22 mouse cellular contexts compared by ENCODE assay signal in genomic region chr2:54938075-54938474, GRCm38 (mm10).
A peak's percentile ranks its signal among the peaks of the same experiment; 100 is the strongest.
DNase-seq lines count a peak whose midpoint lies in the region; ATAC-seq and TF ChIP-seq lines count a peak whose summit lies in the region.
"Had no signal": no experiment of that assay in that cellular context is flagged by ENCODE, and none has a peak within 500 bp of the region (broad histone marks: within the 10 kb centered on the region; RNA-seq: fewer than 3 reads in every experiment).

No protein-coding gene starts in this region.

- no peak for TF ChIP-seq EP300 in ES-Bruce4 (IDR thresholded peaks at IDR 0.05; ENCODE audit: insufficient read depth, low read depth, low read length)
- TF ChIP-seq EP300 in liver, postnatal 0 days (IDR thresholded peaks at IDR 0.05; ENCODE audit: low read depth), result no peak

- peak; percentile 11 for DNase-seq in R1 (ENCODE audit: low read depth, low spot score)
- peak; percentile 5 for DNase-seq in brain, embryonic 14.5 days (ENCODE audit: low read depth)
- DNase-seq in yolk sac, embryonic 10.5 days (ENCODE audit: low spot score), result no peak
- DNase-seq in liver, postnatal 0 days, result no peak
- DNase-seq: adrenal gland, adult 2 months; adrenal gland, postnatal 14 days; B cell, adult 2 months; cerebellum, adult 18-20 months; cerebellum, adult 9-10 months; gastrocnemius, postnatal 10 days; gastrocnemius, postnatal 36 days; heart, adult 2 months had no signal

- H3K4me3 ChIP-seq in ES-Bruce4 (ENCODE audit: low read depth, low read length), result no peak overlapping the region
- no peak overlapping the region for H3K4me3 ChIP-seq in intestine, postnatal 0 days (ENCODE audit: low read depth, low read length)
- no peak overlapping the region for H3K4me3 ChIP-seq in heart, embryonic 11.5 days (ENCODE audit: low read depth, low read length)
- no peak overlapping the region for H3K4me3 ChIP-seq in liver, postnatal 0 days (ENCODE audit: low read depth, low read length)
- H3K4me3 ChIP-seq: forebrain, embryonic 10.5 days; forebrain, embryonic 13.5 days; heart, adult 2 months; heart, embryonic 10.5 days; hindbrain, embryonic 12.5 days; hindbrain, embryonic 15.5 days had no signal

- no peaks in the 10 kb centered on the region for H3K36me3 ChIP-seq in ES-Bruce4 (ENCODE audit: control insufficient read depth, insufficient read depth, low read length, poor library complexity, severe bottlenecking)
- no peaks in the 10 kb centered on the region for H3K36me3 ChIP-seq in intestine, postnatal 0 days (ENCODE audit: control insufficient read depth, insufficient read depth)
- no peaks in the 10 kb centered on the region for H3K36me3 ChIP-seq in heart, embryonic 11.5 days (ENCODE audit: control insufficient read depth, insufficient read depth, low read length)
- no peaks in the 10 kb centered on the region for H3K36me3 ChIP-seq in liver, postnatal 0 days (replicated peaks; ENCODE audit: insufficient read depth, low read length)
- H3K36me3 ChIP-seq: forebrain, embryonic 10.5 days; heart, embryonic 10.5 days; hindbrain, embryonic 12.5 days; hindbrain, embryonic 15.5 days had no signal

- no peaks in the 10 kb centered on the region for H3K27me3 ChIP-seq in ES-Bruce4 (ENCODE audit: control insufficient read depth, insufficient read depth, low read length, poor library complexity, severe bottlenecking)
- H3K27me3 ChIP-seq in intestine, postnatal 0 days (replicated peaks; ENCODE audit: control insufficient read depth, insufficient read depth, low read length), result no peaks in the 10 kb centered on the region
- no peaks in the 10 kb centered on the region for H3K27me3 ChIP-seq in heart, embryonic 11.5 days (ENCODE audit: control insufficient read depth, insufficient read depth, low read length)
- no peaks in the 10 kb centered on the region for H3K27me3 ChIP-seq in liver, postnatal 0 days (ENCODE audit: insufficient read depth, low read length)
- H3K27me3 ChIP-seq: CH12.LX; forebrain, embryonic 13.5 days; hindbrain, embryonic 12.5 days; hindbrain, embryonic 15.5 days had no signal

- no peak overlapping the region for H3K9ac ChIP-seq in ES-Bruce4 (ENCODE audit: low read depth, poor library complexity, severe bottlenecking)
- H3K9ac ChIP-seq in intestine, postnatal 0 days (ENCODE audit: low read depth, low read length), result no peak overlapping the region
- no peak overlapping the region for H3K9ac ChIP-seq in heart, embryonic 11.5 days (ENCODE audit: low read depth, low read length)
- H3K9ac ChIP-seq in liver, postnatal 0 days (replicated peaks), result no peak overlapping the region
- H3K9ac ChIP-seq: forebrain, embryonic 13.5 days; hindbrain, embryonic 12.5 days; hindbrain, embryonic 15.5 days had no signal

- H3K4me1 ChIP-seq in ES-Bruce4 (ENCODE audit: control insufficient read depth, insufficient read depth, low read length), result no peaks in the 10 kb centered on the region
- no peaks in the 10 kb centered on the region for H3K4me1 ChIP-seq in intestine, postnatal 0 days (replicated peaks; ENCODE audit: control insufficient read depth, insufficient read depth, low read length)
- no peaks in the 10 kb centered on the region for H3K4me1 ChIP-seq in heart, embryonic 11.5 days (ENCODE audit: control insufficient read depth, insufficient read depth, low read length)
- H3K4me1 ChIP-seq in liver, postnatal 0 days (ENCODE audit: insufficient read depth), result no peaks in the 10 kb centered on the region
- H3K4me1 ChIP-seq: forebrain, embryonic 10.5 days; forebrain, embryonic 13.5 days; heart, embryonic 10.5 days; hindbrain, embryonic 12.5 days; hindbrain, embryonic 15.5 days had no signal

- no peak for TF ChIP-seq POLR2A in ES-Bruce4 (IDR thresholded peaks at IDR 0.05; ENCODE audit: insufficient read depth, low read length)
- TF ChIP-seq POLR2A in brain, embryonic 14.5 days (IDR thresholded peaks at IDR 0.05; ENCODE audit: borderline replicate concordance, extremely low read depth, insufficient read depth, insufficient read length, poor library complexity, severe bottlenecking), result no peak

- TF ChIP-seq CTCF in ES-Bruce4 (IDR thresholded peaks at IDR 0.05; ENCODE audit: low read depth, low read length), result no peak
- TF ChIP-seq CTCF in brain, embryonic 14.5 days (IDR thresholded peaks at IDR 0.05; ENCODE audit: borderline replicate concordance, extremely low read depth, insufficient read depth, insufficient read length), result no peak
- TF ChIP-seq CTCF in intestine, postnatal 0 days (IDR thresholded peaks at IDR 0.05; ENCODE audit: low read depth), result no peak
- no peak for TF ChIP-seq CTCF in liver, postnatal 0 days (IDR thresholded peaks at IDR 0.05; ENCODE audit: low read depth)

- peak overlapping the region; percentile 51 for H3K27ac ChIP-seq in ES-Bruce4 (ENCODE audit: insufficient read depth, low read length)
- H3K27ac ChIP-seq in intestine, postnatal 0 days (ENCODE audit: low read depth, low read length), result no peak overlapping the region
- H3K27ac ChIP-seq in heart, embryonic 11.5 days (ENCODE audit: low read depth, low read length), result no peak overlapping the region
- no peak overlapping the region for H3K27ac ChIP-seq in liver, postnatal 0 days (ENCODE audit: low read depth)
- H3K27ac ChIP-seq: forebrain, embryonic 10.5 days; forebrain, embryonic 13.5 days; heart, adult 2 months; heart, embryonic 10.5 days; hindbrain, embryonic 12.5 days; hindbrain, embryonic 15.5 days had no signal

- no peaks in the 10 kb centered on the region; the same call in 1 of the 2 replicates for H3K9me3 ChIP-seq in ES-Bruce4 (replicated peaks; ENCODE audit: control insufficient read depth, insufficient read depth, low read length, poor library complexity, severe bottlenecking)
- H3K9me3 ChIP-seq in intestine, postnatal 0 days (ENCODE audit: control insufficient read depth), result no peaks in the 10 kb centered on the region
- H3K9me3 ChIP-seq in heart, embryonic 11.5 days (replicated peaks; ENCODE audit: control insufficient read depth, low read length), result no peaks in the 10 kb centered on the region
- H3K9me3 ChIP-seq in liver, postnatal 0 days (ENCODE audit: low read length), result no peaks in the 10 kb centered on the region; the same call in 1 of the 2 replicates
- H3K9me3 ChIP-seq: forebrain, embryonic 10.5 days; forebrain, embryonic 13.5 days; heart, embryonic 10.5 days; hindbrain, embryonic 12.5 days; hindbrain, embryonic 15.5 days had no signal

- H3K4me2 ChIP-seq in intestine, postnatal 0 days (replicated peaks; ENCODE audit: low read depth), result no peak overlapping the region
- no peak overlapping the region for H3K4me2 ChIP-seq in heart, embryonic 11.5 days
- H3K4me2 ChIP-seq in liver, postnatal 0 days (ENCODE audit: low read depth, low read length), result no peak overlapping the region
- H3K4me2 ChIP-seq: forebrain, embryonic 13.5 days; hindbrain, embryonic 12.5 days; hindbrain, embryonic 15.5 days had no signal

- ATAC-seq in intestine, postnatal 0 days, result 0 out of 2 replicates have a peak, but pooled peaks have one; percentile 35
- ATAC-seq in heart, embryonic 11.5 days (replicated peaks; ENCODE audit: insufficient number of reproducible peaks, low FRiP score, low TSS enrichment), result no peak
- no peak for ATAC-seq in liver, postnatal 0 days
- ATAC-seq: forebrain, embryonic 13.5 days; forebrain, embryonic 16.5 days had no signal

Comparison
In these comparisons a context has a peak if more than half of its experiments do, and no peak if none do; other contexts are left out.
1. DNase-seq: peak in R1 (single experiment) and brain, embryonic 14.5 days (single experiment); none in yolk sac, embryonic 10.5 days (single experiment) and liver, postnatal 0 days (single experiment).